In the genomic region with DNA sequence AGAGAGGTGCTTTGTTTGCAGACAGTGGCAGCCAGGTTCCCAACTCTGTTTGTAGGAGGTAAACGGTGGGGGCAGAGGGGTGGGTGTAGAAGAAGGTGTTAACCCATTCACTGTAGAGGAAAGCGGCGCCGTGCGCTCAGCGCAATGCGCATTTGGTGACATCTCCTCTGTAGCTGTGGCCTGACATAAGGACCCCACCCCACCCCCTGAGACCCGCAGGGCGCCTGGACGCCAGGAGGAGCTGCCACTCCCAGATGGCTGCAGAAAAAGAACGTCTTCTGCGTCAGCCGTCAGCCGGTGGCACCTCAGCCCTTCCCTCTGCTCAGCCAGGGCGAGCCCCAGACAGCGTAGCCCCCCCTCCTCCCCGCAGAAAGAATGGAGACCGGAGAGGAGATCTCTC, we compare ENCODE assay signal across 8 mouse cellular contexts. TPM values are rescaled to one million over a fixed set of nuclear protein-coding genes. Genes with fewer than 3 reads are reported as not detected.
A peak's percentile ranks its signal among the peaks of the same experiment; 100 is the strongest.
DNase-seq lines count a peak whose midpoint lies in the region; ATAC-seq lines count a peak whose summit lies in the region.

No protein-coding gene starts in this region.

- no peaks in the 10 kb centered on the region for H3K36me3 ChIP-seq in forebrain, embryonic 12.5 days (replicated peaks)
- H3K36me3 ChIP-seq in hindbrain, embryonic 11.5 days (ENCODE audit: control insufficient read depth, insufficient read depth, low read length): no peaks in the 10 kb centered on the region

- peak overlapping the region; percentile 70 for H3K4me2 ChIP-seq in forebrain, embryonic 12.5 days
- peak overlapping the region; percentile 51 for H3K4me2 ChIP-seq in hindbrain, embryonic 11.5 days (replicated peaks; ENCODE audit: low read depth, low read length)

- peak; percentile 69 for ATAC-seq in forebrain, embryonic 12.5 days (ENCODE audit: low FRiP score)
- 0 out of 2 replicates have a peak, but pooled peaks have one; percentile 59 for ATAC-seq in hindbrain, embryonic 11.5 days (ENCODE audit: low FRiP score)

- peak overlapping the region; percentile 38 for H3K9ac ChIP-seq in forebrain, embryonic 12.5 days
- 0 out of 2 replicates have a peak overlapping the region, but pooled peaks have one; percentile 23 for H3K9ac ChIP-seq in hindbrain, embryonic 11.5 days (ENCODE audit: low read depth, low read length)

- WGBS in forebrain, embryonic 12.5 days: 3% methylated on average over 18 of the region's 18 CpGs
- 1% methylated on average over 15 of the region's 18 CpGs for WGBS in hindbrain, embryonic 11.5 days

- peaks cover 9% of the 10 kb centered on the region; the same call in 1 of the 2 replicates for H3K27me3 ChIP-seq in forebrain, embryonic 12.5 days
- H3K27me3 ChIP-seq in hindbrain, embryonic 11.5 days (ENCODE audit: control insufficient read depth, insufficient read depth, low read length): no peaks in the 10 kb centered on the region

- DNase-seq in embryo, embryonic 10 days (ENCODE audit: low spot score): peak; percentile 39
- no peak for DNase-seq in embryo, embryonic 10.5 days (ENCODE audit: low spot score)
- DNase-seq in hindbrain, embryonic 11.5 days (ENCODE audit: low spot score): peak; percentile 45
- peak; percentile 48 for DNase-seq in lung, postnatal 14 days
- DNase-seq in spleen, postnatal 14 days (ENCODE audit: low spot score in 2 of 2): no peak
- no peak for DNase-seq in kidney, adult 8-10 months
- DNase-seq in adrenal gland, adult 2 months: no peak

- H3K4me3 ChIP-seq in forebrain, embryonic 12.5 days (replicated peaks): peak overlapping the region; percentile 35
- peak overlapping the region; percentile 24 for H3K4me3 ChIP-seq in hindbrain, embryonic 11.5 days (ENCODE audit: low read depth, low read length)

- no peak overlapping the region for H3K27ac ChIP-seq in forebrain, embryonic 12.5 days
- H3K27ac ChIP-seq in hindbrain, embryonic 11.5 days (ENCODE audit: low read depth, low read length): no peak overlapping the region

- no peaks in the 10 kb centered on the region for H3K9me3 ChIP-seq in forebrain, embryonic 12.5 days
- no peaks in the 10 kb centered on the region for H3K9me3 ChIP-seq in hindbrain, embryonic 11.5 days (ENCODE audit: control insufficient read depth, low read length)

- peaks cover 16% of the 10 kb centered on the region for H3K4me1 ChIP-seq in forebrain, embryonic 12.5 days
- no peaks in the 10 kb centered on the region; the same call in 1 of the 2 replicates for H3K4me1 ChIP-seq in hindbrain, embryonic 11.5 days (replicated peaks; ENCODE audit: control insufficient read depth, insufficient read depth, low read length)

RNA-seq across cellular contexts. Expression of gene Socs2, which starts 18.5 kb away (rescaled TPM):
- polyA plus RNA-seq in forebrain, embryonic 12.5 days (2016; fragmentation: Nextera tagmentation; extraction: Ambion mirVana): 73.4 and 74.1 TPM in 2 replicates
- 58.2 and 61.4 TPM in 2 replicates for polyA plus RNA-seq in hindbrain, embryonic 11.5 days (2014; fragmentation: Nextera tagmentation; extraction: Ambion mirVana)
- total RNA-seq in adrenal gland, adult 2 months (2021): 10 to 100 TPM; 10.7 to 22.7 TPM
- polyA plus RNA-seq in adrenal gland, adult 2 months (2012; rRNA removed): 41.4 and 52.0 TPM in 2 replicates

Comparison
In these comparisons a context has a peak if more than half of its experiments do, and no peak if none do; other contexts are left out.
1. DNase-seq: peak in embryo, embryonic 10 days (single experiment), hindbrain, embryonic 11.5 days (single experiment) and lung, postnatal 14 days (single experiment); none in embryo, embryonic 10.5 days (single experiment), spleen, postnatal 14 days (0 of 2), kidney, adult 8-10 months (0 of 2) and adrenal gland, adult 2 months (single experiment).